Mouse (Mus musculus) liver, adult 2 months (tissue): ENCODE data around the gene H2-M10.2.

Experiments
- CTCF ChIP-seq: fragments of 200-500 bp; IDR thresholded peaks from 2 replicates; pipeline ENCODE4 v1.5.1; 2011; ENCODE audit warnings: low read depth, low read length, control low read depth
- POLR2A ChIP-seq: fragments of 200-500 bp; IDR thresholded peaks from 2 replicates; pipeline ENCODE4 v1.6.1; 2011; ENCODE audit warnings: low read length, control low read depth; ENCODE audit not compliant: insufficient read depth; ENCODE audit errors: extremely low read depth

DNA sequence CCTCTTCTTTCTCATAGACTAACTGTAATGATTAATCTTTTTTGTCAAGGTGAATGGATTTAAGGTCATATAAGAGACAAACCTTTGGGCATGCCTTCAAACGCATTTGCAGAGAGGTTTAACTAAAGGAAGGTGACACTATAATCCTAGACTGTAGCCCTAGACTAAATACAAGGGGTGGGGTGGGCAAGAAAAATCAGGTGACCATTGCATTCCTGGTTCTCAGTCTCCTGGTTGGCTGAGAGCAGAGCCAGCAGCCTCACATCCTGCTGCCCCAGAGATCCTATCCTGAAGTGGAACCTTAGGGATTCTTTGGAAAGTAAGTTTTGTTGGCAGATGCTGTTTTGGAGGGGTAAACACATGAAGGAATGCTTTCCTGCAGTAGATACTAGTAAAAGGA is 23.0 kb upstream of the H2-M10.2 start:
- no peak for TF ChIP-seq CTCF
- no peak for TF ChIP-seq POLR2A
